Mouse (Mus musculus): ENCODE results near the gene Cpz.

Cpz gene

DNA sequence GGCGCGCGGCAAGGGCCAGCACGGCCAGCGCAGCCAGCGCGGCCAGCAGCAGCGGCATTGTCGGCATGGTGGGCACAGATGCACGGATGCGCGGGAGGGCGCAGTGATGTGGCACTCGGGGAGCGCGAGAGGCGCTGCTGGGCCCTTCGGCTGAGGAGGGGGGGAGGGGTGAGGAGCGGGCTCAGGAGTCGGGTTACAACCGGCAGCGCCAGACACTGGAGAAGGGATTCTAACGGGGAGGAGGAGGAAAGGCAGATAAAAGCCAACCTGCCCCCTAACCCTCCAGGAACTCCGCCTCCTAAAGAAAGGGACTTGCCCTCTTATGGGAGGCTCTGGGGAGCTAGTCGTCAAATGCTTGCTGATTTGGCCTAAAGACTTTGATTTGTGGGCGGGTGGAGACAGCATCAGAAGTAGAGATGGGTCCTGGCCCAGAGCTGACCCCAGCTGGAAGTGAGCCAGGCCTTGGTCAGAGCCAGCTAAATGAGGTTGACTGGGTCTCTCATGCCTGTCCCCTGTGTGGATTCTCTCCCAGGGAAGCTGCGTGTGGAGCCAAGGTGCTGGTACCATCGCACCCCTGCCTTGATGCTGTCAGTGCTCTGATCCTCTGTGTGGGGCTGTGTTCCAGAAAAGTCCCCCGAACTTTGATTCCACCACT, at the start of gene Cpz:
Gene Cpz (minus strand): TSS at position 230 of the 655 bp plus-strand sequence.
- DNase-seq (ENCODE audit: low read depth, low spot score): no peak

DNA sequence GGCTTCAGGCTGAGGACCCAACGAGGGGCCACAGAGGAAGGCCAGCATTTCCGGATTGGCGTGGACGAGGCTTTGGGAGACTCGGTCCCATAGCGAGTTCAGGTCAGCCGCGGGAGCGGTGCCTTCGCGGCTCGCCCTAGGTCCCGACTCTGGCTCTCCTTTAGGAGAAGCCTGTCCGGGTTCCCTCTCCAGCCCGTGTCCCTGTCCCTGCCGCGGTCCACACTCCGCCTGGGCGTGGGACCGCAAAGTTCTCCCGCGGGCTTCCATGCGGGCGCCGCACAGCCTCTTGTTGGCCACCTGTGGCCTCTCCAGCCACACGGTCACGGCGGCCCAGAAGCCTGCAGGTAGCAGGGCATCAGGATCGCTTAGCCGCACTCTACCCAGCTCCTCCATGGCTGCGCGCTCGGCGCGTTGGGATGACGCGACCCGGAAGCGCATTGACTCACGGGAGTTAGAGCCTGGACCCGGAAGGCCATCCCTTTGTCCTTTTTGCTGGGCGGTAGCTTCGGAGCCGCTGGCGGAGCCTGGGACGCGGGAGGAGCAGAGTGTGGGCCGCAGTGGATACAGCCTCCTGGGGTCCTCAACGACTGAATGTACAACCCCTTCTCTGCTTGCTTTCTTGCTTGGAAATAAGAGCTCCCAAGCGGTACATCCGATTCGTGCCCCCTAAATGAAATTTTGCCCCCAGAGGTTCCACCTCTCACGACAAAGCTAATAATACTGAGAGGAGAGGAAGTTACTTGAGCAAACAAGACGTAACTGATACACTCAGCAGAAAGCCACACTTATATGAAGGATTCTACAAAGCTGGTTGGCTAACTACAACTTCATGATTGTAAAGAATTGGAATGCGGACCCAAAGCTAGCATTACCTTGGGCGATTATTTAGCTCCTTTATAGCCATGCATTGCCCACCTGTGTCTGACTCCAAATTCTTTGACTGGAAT, 49.4 kb upstream of the Cpz start, which contains the start of gene Trmt44:
Gene Trmt44 (minus strand): TSS at position 418 of the 947 bp plus-strand sequence.
- peak; percentile 90 for DNase-seq (ENCODE audit: low read depth, low spot score)

DNA sequence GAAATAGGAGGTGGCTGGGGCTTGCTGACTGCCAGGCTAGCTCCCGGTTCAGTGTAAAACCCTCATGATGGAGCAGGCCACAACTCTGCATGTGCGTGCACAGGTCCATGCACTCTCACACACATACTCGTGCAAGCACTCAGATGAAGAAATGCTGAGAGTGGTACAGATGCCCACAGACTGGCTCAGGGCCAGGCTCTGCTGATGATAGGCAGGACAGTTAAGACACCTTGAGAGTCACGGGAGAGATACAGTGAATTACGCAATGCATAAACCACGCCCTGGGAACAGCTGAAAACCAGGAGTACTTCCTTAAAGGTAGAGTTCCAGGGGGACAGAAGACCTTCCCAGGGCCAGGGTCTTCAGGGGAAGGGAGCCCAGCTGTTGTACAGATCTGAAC, 46.0 kb upstream of the Cpz start:
- no peak for DNase-seq (ENCODE audit: low read depth, low spot score)

DNA sequence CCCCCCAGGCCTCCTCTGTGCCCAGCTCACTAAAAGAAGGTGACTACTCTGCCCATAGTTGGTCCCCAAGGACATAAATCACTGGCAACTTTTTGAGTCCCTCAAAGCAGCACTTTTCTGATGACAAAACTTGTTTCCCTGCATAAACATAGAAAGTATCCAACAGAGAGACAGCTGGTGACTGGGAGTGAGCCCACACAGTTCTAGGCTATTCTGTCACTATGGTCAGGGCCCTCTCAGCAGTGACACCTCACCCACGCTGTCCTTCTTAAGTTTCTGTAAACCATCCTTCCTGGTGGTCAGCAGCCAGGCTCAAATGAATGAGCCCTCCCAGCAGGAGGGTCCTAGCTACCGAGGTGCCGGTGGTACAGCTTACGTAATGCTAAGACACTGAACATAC, 41.1 kb upstream of the Cpz start:
- no peak for DNase-seq (ENCODE audit: low read depth, low spot score)

DNA sequence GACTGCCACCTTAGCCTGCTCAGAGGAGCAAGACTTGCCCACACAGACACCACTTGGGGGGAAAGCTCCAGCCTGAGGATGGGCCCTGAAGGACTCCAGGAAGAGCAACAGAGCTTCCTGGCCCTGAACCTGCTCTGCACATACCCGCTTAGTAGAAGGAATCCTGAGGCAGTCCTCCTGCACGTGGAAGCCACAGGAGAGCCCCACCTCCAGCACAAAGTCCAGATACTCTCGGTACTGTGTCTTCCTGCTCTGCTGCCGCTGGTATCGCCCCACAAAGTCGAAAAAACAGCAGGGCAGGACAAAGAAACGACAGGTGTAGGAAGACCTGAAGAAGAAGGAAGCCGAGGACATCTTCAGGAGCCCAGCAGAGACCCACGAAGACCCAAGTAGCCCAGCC, 39.7 kb upstream of the Cpz start:
- no peak for DNase-seq (ENCODE audit: low read depth, low spot score)

DNA sequence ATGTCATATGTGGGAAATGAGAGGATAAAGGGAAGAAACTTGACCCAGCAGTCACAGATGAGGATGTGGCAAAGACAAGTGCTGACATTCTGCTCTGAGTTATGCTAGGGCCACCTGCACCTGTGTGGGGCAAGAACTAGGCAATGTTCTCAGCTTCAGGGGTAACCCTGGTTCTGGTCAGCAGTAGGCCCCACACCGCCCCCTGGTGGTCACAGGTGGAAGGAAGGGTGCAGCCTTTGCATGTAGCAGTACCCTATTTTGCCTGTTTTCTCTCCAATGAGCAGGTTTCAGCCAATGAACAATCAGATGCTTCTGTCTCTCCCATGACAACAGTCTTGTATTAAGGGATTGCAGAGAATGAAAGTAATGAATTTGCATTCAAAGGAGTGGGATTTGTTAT, 38.0 kb upstream of the Cpz start:
- peak; percentile 72 for DNase-seq (ENCODE audit: low read depth, low spot score)

DNA sequence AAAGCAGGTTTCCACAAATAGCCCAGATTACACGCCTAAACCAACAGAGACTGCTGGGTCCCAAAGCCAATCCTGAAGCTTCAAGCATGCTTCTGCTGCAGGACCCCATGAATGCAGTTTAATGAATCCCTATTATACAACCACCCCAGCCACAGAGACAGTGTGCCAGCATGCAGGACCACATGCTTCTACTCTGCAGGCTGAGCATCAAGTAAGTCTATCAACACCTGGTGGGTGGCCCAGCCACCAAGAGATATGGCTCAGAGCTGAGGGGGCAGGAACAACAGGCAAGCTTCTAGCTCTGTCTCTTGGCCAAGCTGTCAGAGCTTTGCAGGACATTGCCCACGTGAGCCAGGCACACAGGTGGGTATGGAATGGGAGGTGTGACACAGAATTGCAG, 37.1 kb upstream of the Cpz start:
- DNase-seq (ENCODE audit: low read depth, low spot score): no peak

DNA sequence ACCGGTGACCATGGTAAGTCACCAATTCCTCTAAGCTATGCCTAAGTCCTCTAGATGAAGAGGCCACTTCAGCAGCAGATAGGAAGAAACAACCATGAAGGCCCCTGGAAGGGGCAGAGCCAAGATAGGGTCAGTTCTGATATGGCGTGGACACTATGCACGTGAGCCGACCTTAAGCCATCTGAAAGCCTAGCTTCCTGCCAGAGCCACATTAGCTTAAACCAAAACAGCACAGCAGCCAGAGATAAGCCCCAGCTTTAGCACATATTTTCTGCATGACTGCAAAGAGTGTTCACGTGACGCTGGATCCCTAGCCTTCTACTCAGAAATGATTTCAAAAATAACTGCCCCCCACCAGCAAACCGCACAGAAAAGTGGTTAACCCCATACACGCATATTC, 33.9 kb upstream of the Cpz start:
- DNase-seq (ENCODE audit: low read depth, low spot score): no peak

DNA sequence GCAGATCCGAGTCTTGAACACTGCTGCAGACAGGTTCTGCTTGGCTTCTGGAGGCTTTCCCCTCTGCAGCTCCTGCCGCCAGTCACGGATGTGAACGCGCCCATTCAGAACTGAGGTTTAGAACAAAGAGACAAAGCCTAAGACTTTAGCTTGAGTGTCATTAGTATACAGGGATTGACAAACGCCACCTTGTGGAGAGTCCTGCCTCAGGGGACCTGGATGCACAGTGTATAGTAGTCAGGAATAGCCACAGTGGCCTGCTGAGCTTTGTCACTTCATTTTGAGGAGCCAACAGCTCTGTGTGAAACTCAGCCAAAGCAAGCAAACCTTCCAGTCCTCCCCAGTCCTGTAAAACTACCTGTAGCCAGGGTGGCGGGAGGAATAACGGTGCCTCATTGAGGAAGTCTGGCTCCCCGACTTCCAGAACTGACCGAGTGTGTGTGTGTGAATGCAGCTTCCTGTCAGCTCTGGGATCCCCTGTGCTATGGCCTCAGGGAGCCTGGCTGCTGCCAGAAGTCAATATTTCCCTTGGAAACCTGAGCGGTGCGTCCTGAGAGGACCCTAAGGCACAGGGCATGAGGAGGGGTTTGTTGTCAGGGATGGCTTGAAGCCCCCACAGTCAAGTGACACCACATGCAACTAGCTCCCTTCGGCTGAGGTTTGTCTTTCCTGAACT, 32.6 kb upstream of the Cpz start:
- no peak for DNase-seq (ENCODE audit: low read depth, low spot score)

DNA sequence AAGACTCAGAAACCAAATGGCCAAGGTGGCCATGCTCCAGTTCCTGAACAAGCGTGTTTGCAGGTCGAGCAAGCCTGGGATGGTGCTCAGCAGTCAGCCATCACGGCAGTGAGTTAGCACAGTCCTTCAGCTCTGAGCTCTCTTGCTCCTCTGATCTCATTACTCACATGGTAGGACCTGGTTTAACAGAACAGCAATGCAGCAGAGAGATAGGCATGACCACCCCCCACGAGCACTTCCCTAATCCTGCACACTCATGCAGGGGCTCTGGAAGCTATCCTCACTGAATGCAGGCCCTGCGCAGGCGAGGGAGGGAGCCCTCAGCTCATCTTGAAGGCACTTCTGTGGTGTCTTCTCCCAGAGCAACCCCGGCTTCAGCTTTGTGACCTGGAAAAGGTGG, 30.9 kb upstream of the Cpz start:
- no peak for DNase-seq (ENCODE audit: low read depth, low spot score)

DNA sequence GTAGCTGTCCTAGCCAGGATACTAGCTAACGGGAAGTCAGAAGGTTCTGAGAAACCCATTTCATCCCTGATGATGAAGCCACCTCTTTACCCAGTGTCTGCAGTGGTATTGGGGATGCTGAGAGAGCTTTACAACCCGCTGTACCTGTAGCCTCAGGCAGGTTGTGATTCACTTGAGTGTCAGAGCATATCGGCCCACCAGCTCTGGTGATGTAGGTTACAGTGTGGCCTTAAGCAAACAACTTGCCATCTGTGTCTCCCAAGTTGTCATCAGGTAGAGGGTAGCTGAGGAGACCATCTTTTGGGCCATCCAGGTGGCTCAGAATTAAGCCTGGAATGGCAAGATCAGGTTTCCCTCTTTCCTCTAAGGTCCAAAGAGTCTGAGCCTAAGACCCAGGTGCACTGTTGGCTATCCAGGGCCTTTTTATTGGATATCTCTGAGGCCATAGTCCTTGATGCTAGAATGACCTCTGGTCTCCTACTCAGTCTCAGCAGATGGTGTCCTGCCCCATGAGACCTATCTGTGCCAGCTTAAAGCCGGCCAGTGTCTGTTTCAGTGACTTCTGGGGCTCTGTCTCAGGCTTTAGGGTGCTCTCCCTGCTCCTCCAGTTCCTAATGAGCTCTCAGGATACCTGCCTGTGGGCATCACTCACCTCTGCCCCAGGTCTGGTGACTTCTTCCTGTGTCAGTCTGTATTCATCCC, 27.5 kb upstream of the Cpz start:
- DNase-seq (ENCODE audit: low read depth, low spot score): no peak

DNA sequence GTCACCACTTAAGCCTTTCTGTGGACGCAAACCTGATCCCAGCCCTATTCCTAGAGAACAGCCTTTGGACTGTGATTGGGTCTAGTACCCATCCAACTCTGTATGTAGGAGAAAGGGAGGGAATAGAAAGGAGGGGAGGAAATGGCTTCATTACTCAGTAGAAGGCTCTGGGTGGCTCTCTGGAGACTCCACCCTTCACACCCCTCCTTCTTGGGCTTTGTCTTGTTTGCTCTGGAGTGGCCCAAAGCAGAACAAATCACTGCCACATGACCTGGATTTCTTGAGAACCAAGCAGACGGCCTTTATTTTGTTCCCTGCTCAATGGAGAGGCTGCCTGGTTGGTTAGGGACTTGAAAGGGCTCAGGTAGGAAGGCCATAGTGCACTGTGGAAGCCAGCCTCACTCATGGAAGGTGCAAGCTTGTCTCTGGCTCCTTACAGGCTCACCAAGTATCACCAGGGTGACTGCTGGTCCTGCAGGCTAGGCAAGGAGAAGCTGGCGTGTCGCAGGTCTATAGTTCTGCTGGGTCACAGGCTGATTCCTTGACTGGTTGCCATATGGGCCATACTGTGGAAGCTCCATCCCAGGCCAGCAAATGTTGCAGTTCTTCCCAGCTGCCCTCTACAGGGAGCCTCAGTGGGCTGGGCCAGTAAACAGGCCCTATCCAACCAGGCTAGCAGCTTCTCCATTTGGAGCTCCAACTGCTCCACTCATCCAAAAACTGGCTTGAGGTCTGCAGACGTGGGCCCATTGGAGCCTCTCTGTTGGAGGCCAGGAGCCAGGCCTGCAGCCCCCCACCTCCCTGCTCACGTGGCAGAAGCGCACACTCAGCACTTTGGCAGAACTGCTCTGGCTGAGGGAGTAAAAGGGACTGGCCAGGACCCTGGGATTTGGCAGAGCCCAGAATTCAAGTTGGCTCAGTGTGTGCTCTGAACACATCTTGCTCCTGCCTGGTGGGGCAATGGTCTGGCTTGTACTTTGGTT, 26.6 kb upstream of the Cpz start:
- no peak for DNase-seq (ENCODE audit: low read depth, low spot score)

DNA sequence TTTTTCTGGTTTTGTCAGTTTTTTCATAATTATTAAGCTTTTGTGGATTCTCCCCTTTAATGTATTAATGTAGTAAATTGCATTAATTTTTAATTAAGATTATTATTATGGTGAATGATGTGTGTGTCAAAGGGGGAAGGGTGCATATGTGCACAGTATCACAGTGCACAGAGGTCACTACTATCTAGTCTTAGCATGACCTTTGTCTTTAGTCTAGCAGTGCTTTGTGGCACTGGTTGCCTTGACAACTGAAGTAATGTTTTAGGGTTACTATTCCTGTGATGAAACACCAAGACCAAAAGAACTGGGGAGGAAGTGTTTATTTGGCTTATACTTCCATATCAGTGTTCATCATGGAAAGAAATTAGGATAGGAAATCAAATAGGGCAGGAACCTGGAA, 20.6 kb upstream of the Cpz start:
- DNase-seq (ENCODE audit: low read depth, low spot score): no peak

DNA sequence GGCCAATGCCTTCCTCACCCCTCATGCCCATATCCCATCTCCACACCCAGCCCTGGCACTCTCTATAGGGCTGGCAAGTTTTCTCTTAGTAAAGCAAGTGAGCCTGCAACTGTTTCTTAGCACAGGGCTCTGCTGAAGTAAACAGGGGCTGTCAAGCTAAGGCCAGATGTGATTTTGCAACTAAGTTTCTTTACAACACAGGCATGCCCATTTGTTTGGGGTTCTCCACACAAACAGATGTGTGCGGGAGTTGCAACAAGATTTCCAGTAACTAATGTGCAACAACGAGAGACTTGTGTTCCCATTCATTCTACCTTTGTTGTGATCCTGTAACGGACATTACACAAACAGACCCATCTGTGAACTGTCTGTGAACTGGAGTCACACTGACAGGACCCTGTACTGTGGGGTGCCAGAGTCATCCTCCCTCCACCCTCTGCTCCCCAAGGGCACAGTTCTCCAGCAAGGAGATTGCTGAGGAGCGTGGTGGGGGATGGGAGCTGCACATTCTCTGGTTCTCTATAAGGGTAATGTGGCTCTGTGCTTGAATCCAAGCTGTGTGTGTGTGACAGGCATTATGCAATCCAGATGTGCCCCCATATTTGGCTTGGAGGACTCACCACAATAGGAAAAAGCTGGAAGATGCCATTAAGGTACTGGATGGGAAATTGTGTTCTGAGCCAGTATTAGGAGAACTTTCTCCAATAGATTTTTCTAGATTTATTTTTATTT, 15.7 kb upstream of the Cpz start:
- no peak for DNase-seq (ENCODE audit: low read depth, low spot score)

DNA sequence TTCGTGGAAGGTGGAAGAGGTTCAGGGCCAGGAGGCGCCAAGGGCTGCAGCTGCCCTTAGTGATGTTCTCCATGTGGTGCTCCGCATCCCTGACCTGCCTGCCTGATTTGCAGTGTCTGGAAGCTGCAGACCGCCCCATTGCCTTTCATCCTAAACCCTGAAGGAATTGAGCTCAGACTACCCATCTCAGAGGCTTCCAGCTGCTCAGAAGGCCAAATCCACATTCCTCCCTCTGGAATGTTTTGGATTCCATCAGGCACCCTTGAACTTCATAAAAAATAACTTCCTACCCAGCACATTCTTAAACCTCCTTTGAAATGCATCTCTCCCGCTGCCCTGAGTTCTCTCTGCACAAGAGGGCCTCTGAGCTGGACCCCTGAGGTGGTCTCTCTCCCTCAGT, 15.1 kb upstream of the Cpz start:
- DNase-seq (ENCODE audit: low read depth, low spot score): no peak

DNA sequence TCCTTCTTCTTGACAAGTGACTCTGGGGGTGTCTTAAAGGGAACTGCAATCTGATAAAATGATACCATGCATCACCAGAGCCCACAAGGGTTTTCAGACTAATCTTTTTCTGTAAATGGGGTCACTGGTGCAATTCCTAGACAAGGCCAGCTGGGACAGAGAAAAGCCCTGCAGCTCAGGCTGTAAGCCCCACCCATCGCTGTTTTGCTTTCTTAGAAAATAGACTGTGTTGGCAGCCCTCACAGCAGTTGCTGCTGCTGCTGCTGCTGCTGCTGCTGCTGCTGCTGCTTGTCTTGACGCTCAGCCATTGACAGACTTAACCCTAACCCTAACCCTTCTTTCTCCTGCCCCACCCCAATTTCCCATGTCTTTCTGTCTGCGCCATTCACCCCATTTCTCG, 14.1 kb upstream of the Cpz start:
- DNase-seq (ENCODE audit: low read depth, low spot score): no peak

DNA sequence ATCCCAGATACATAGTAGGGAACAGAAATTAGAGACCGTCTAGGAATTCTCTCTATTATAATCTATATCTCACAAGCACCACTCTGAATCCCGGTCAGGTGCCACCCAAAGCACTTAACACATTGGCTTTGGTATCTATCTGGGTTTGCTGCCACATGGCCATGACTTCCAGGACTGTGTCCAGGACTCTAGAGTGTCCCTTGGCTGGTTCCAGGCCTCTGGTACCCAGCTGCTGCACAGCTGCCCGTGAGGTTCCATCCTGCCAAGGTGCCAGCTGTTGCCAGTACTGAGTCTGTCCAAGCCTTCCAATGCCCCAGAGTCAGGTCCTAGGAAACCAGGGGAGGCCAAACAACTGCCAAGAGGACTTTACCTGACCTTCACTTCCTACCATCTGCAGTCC, 12.5 kb upstream of the Cpz start:
- DNase-seq (ENCODE audit: low read depth, low spot score): no peak

DNA sequence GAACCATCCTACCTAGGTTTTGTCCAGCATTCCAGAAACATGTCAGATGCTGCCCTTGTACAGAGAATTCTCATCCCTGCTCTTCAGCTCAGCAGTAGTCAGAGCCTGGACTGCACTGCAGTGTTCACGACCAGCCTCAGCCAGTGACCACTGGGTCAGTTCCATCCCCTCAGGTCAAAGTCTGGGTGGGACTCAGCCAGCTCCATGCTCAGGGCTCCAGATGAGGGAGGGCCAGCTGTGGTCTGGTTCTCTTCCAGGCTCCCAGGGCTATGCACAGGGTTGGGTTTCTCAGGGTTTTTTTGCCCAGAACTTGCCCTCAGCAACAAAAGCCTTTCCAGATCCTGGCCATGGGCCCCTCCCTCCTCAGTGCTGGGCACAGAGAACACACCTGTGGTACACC, 12.0 kb upstream of the Cpz start:
- DNase-seq (ENCODE audit: low read depth, low spot score): no peak

DNA sequence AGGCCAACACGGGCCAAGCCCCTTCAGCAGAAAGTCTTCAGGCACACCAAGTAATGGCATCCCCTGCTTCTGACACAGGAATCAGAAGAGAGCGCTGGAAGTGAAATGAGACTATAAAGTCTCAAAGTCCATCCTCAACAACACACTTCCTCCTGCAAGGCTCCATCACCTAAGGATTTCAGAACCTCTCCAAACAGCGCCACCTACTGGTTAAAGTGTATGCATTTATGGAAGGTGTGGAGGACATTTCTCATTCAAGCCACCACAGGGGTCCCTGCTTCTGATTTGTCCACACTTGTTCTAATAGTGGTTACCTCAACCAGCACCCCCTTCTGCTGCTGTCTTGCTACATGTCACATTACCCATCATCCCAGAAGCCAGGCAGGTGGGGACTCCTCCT, 10.8 kb upstream of the Cpz start:
- peak; percentile 25 for DNase-seq (ENCODE audit: low read depth, low spot score)

DNA sequence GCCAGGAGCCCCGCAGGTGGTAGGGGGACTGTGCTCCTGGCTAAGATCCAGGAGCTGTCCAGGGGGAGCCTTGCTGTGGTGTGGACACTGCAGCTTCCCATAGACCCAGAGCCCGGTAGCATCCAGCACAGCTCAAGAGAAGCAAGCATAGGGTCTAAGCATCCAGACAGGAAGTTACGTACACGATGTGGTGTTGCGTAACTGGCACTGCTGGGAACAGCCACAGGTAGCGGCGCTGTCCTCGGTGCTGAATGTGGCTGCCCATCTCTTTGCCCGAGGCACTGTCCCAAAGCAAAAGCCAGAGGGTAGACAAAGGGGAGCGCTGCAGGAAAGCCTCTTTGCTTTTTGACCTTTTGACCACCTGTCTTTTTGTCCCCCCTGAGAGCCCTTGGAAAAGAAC, 6.1 kb upstream of the Cpz start:
- peak; percentile 40 for DNase-seq (ENCODE audit: low read depth, low spot score)
